Mouse (Mus musculus) midbrain, embryonic 16.5 days (tissue): Measurements from ENCODE around the gene Snrnp35. TPM values are rescaled to one million over a fixed set of nuclear protein-coding genes. Genes with fewer than 3 reads are reported as not detected.

Source experiments
- ATAC-seq: fragments of 200-750 bp; cut with Nextera tagmentation; 2 replicates; pipeline ENCODE4 v1.8.0; 2017; ENCODE audit warnings: moderate TSS enrichment
- H3K27ac ChIP-seq: fragments of 300-500 bp; sonication (generic); 2 replicates; pipeline ENCODE4 v1.5.1; 2014; ENCODE audit warnings: mild to moderate bottlenecking, low read length, mixed read lengths
- H3K27me3 ChIP-seq: fragments of 300-500 bp; sonication (generic); 2 replicates; pipeline ENCODE4 v1.6.1; 2014; ENCODE audit warnings: low read depth, low read length, mixed read lengths; ENCODE audit not compliant: control insufficient read depth, insufficient read depth
- H3K36me3 ChIP-seq: fragments of 300-500 bp; sonication (generic); 2 replicates; pipeline ENCODE4 v1.6.1; 2014; ENCODE audit warnings: mild to moderate bottlenecking, low read length, moderate library complexity, mixed read lengths; ENCODE audit not compliant: control insufficient read depth, insufficient read depth
- H3K4me1 ChIP-seq: fragments of 300-500 bp; sonication (generic); 2 replicates; pipeline ENCODE4 v1.6.1; 2014; ENCODE audit warnings: mild to moderate bottlenecking, low read length, mixed read lengths; ENCODE audit not compliant: control insufficient read depth, insufficient read depth
- H3K4me2 ChIP-seq: fragments of 300-500 bp; sonication (generic); 2 replicates; pipeline ENCODE4 v1.6.1; 2014; ENCODE audit warnings: mild to moderate bottlenecking, low read length, mixed read lengths
- H3K4me3 ChIP-seq: fragments of 300-500 bp; sonication (generic); 2 replicates; pipeline ENCODE4 v1.5.1; 2014; ENCODE audit warnings: low read depth, mild to moderate bottlenecking, low read length, moderate library complexity, mixed read lengths
- H3K9ac ChIP-seq: fragments of 300-500 bp; sonication (generic); 2 replicates; pipeline ENCODE4 v1.6.1; 2014; ENCODE audit warnings: low read depth, low read length, mixed read lengths
- H3K9me3 ChIP-seq: fragments of 300-500 bp; sonication (generic); replicated peaks from 2 replicates; pipeline ENCODE4 v1.6.1; 2014; ENCODE audit warnings: mild to moderate bottlenecking, low read length, mixed read lengths; ENCODE audit not compliant: control insufficient read depth, poor library complexity, severe bottlenecking
- WGBS: fragments of 180-500 bp; shearing (Covaris S2); extraction: QIAGEN DNeasy Blood & Tissue Kit; methylation state at CpG from one replicate; pipeline ENCODE4 v1.1.7; 2014; 5-methylcytosine and 5-hydroxymethylcytosine counted together
- polyA plus RNA-seq: library from polyadenylated mRNA; unstranded; fragments of >200 nt; fragmentation: Nextera tagmentation; extraction: Ambion mirVana; gene quantifications from 2 replicates; pipeline ENCODE4 v1.2.1, GENCODE M21; 2015

Gene Snrnp35
- polyA plus RNA-seq, 1 experiment from 2014 or later = 19.9 TPM

DNA sequence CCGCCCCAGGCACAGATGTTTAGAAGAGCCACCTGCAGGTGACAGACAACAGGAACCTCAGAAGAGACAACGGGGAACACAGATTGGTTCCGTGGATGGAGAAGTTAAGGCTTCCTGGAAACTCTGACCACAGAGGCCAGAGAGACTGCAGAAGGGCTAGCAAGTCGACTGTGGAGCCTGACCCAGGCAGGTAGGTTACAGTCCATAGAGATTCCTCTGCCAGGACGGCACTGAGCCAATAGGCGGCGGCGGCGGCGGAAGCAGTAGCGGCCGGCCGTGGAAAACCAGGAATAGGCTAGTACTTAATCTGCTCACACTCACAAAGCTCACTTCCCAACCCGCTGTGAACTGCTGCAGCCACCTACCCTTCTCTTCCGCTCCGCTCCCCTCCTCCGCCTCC, 53.8 kb downstream of the Snrnp35 start:
- 0 out of 2 replicates have a peak overlapping the region, but pooled peaks have one; percentile 40 for H3K9ac ChIP-seq
- peak overlapping the region; percentile 23; the same call in 1 of the 2 replicates for H3K4me2 ChIP-seq
- no peaks in the 10 kb centered on the region for H3K27me3 ChIP-seq
- no peaks in the 10 kb centered on the region for H3K36me3 ChIP-seq
- ATAC-seq = no peak
- H3K9me3 ChIP-seq = no peaks in the 10 kb centered on the region
- no peak overlapping the region for H3K27ac ChIP-seq
- 3% methylated on average over 16 of the region's 17 CpGs for WGBS
- H3K4me1 ChIP-seq = peaks cover 9% of the 10 kb centered on the region
- H3K4me3 ChIP-seq = no peak overlapping the region

DNA sequence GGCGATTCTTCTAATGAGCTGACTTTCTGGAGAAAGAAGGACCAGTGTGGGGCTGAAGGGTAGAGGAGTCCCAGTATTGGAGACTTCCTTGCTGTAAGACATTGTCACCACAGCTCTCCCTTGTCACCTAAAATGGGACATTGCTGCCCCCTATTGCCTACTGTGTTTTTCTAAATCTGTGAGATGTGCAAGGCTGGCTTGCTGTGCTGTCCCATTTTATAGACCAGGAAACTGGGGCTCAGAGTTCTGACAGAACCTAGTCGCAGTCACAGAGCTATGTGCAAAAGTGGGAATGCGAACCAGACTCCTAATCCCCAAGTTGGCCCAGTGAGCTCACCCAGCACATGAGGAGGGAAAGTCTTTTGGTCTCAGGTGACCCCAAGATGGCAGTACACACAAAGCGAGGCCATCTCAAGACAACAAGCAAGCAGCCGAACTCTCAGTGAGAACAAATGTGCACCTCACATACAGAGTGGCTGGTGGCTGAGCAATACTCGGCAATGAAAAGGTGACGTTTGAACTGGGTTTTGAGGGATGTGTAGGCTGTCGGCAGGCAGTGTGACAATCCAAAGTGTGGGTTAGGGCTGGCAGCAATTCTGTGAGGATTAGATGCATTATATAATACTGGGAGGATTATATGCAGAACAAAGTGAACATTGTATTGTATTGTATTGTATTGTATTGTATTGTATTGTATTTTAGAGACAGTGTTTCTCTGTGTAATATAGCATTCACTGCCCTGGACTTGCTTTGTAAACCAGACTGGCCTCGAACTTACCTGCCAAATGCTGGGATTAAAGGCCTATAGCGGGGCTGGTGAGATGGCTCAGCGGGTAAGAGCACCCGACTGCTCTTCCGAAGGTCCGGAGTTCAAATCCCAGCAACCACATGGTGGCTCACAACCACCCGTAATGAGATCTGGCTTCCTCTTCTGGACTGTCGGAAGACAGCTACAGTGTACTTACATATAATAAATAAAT, 56.2 kb downstream of the Snrnp35 start:
- ATAC-seq = no peak
- no peaks in the 10 kb centered on the region for H3K27me3 ChIP-seq
- 77% methylated on average over 15 of the region's 16 CpGs for WGBS
- no peak overlapping the region for H3K27ac ChIP-seq
- no peak overlapping the region for H3K9ac ChIP-seq
- H3K9me3 ChIP-seq = no peaks in the 10 kb centered on the region
- 0 out of 2 replicates have a peak, but pooled peaks cover 1% of the 10 kb centered on the region for H3K36me3 ChIP-seq
- peaks cover 18% of the 10 kb centered on the region for H3K4me1 ChIP-seq
- no peak overlapping the region for H3K4me3 ChIP-seq
- H3K4me2 ChIP-seq = no peak overlapping the region

DNA sequence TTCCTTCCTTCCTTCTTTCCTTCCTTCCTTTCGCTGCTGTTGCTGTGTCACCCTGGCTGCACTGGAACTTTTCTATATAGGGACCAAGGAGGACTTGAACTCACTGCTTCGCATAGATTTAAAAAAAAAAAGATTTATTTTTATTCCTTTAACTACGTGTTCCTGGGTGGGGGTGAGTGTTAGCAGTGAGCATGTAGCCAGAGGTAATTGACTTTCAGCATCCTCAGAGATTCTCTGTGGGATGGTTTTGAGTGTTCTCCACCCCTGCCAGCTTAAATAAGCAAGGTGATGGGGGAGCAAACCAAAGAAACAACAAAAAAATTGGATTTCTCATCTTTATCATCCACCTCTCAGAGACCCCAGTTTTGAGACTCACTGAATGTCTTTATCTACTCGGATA, 57.0 kb downstream of the Snrnp35 start:
- Histone ChIP-seq H3K36me3 (0 out of 2 replicates have a peak, but pooled peaks cover 8% of the 10 kb centered on the region), H3K9me3 (no peaks in the 10 kb centered on the region), H3K27me3 (no peaks in the 10 kb centered on the region), H3K4me1 (peaks cover 18% of the 10 kb centered on the region), H3K4me2 (no peak overlapping the region), H3K9ac (no peak overlapping the region), H3K4me3 (peak overlapping the region; percentile 97), H3K27ac (no peak overlapping the region)
- ATAC-seq = no peak
- 74% methylated on average over 4 of the region's 4 CpGs for WGBS

DNA sequence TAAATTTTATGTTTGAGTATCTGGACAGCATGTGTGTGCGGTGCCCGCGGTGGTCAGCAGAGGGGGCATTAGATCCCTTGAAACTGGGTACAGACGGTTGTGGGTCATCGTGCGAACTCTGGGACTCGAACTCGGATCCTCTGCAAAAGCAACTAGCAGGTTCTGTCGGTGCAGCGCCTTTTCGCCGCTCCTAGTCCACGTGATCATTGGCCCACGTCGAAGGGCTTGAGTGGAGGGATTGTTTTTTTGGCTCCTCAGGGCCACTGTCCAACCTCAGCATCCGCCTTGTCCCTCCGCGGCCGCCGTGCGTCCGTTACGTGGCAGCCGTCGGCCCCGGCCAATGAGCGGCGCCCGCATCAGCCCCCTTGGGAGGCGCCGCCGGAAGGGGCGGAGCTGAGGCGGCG, 57.5 kb downstream of the Snrnp35 start, which contains the start of gene Tmed2:
TSS of gene Tmed2 (plus strand) at position 313 of the 404 bp plus-strand sequence.
- peak; percentile 95 for ATAC-seq
- Histone ChIP-seq H3K4me1 (peaks cover 18% of the 10 kb centered on the region), H3K27ac (peak within 1 kb of the TSS; percentile 82), H3K27me3 (no peaks in the 10 kb centered on the region), H3K9me3 (no peaks in the 10 kb centered on the region), H3K4me2 (peak within 1 kb of the TSS; percentile 92), H3K9ac (peak within 1 kb of the TSS; percentile 75), H3K36me3 (peaks cover 13% of the 10 kb centered on the region; the same call in 1 of the 2 replicates), H3K4me3 (peak within 1 kb of the TSS; percentile 97)
- under 1% methylated on average over 32 of the region's 35 CpGs for WGBS

Other genes with a start within 250 kb of the Snrnp35 start
- 9.6 and 10.9 TPM in 2 replicates for gene Pitpnm2, start 233.4 kb upstream of the Snrnp35 start, polyA plus RNA-seq
- 9.3 and 10.8 TPM in 2 replicates for gene Mphosph9, start 155.2 kb upstream of the Snrnp35 start, polyA plus RNA-seq
- 10.5 and 11.1 TPM in 2 replicates for gene 2810006K23Rik, start 155.0 kb upstream of the Snrnp35 start, polyA plus RNA-seq
- 40.4 and 53.6 TPM in 2 replicates for gene Cdk2ap1, start 120.1 kb upstream of the Snrnp35 start, polyA plus RNA-seq
- gene Sbno1, start 57.1 kb upstream of the Snrnp35 start, polyA plus RNA-seq = 94.5 and 113 TPM in 2 replicates
- 12.3 and 15.4 TPM in 2 replicates for gene Kmt5a, start 43.2 kb upstream of the Snrnp35 start, polyA plus RNA-seq
- 25.3 and 29.9 TPM in 2 replicates for gene Rilpl2, start 4.8 kb upstream of the Snrnp35 start, polyA plus RNA-seq
- 10.6 and 11.7 TPM in 2 replicates for gene Rilpl1, start 48.3 kb downstream of the Snrnp35 start, polyA plus RNA-seq
- 340 and 348 TPM in 2 replicates for gene Tmed2, start 57.6 kb downstream of the Snrnp35 start, polyA plus RNA-seq
- 25.7 and 27.8 TPM in 2 replicates for gene Ddx55, start 69.7 kb downstream of the Snrnp35 start, polyA plus RNA-seq
- 62.1 and 63.6 TPM in 2 replicates for gene Eif2b1, start 96.0 kb downstream of the Snrnp35 start, polyA plus RNA-seq
- 46.6 and 48.6 TPM in 2 replicates for gene Gtf2h3, start 96.0 kb downstream of the Snrnp35 start, polyA plus RNA-seq
- gene Atp6v0a2, start 145.4 kb downstream of the Snrnp35 start, polyA plus RNA-seq = 32.0 and 33.1 TPM in 2 replicates
- 0.16 and 0.20 TPM in 2 replicates for gene Dnah10, start 242.0 kb downstream of the Snrnp35 start, polyA plus RNA-seq